Mouse (Mus musculus) spleen, adult 2 months (tissue): ENCODE data around the gene Ttc27.

ENCODE experiments used
- CTCF ChIP-seq: fragments of 200-500 bp; IDR thresholded peaks from 2 replicates; pipeline ENCODE4 v1.5.1; 2011; ENCODE audit warnings: mild to moderate bottlenecking, inconsistent platforms; ENCODE audit not compliant: insufficient read depth, insufficient read length, insufficient replicate concordance; ENCODE audit errors: extremely low read depth
- POLR2A ChIP-seq: fragments of 200-500 bp; IDR thresholded peaks from 2 replicates; pipeline ENCODE4 v1.6.1; 2011; ENCODE audit warnings: low read depth, low read length, inconsistent platforms

- TF ChIP-seq CTCF (no peak), POLR2A (no peak)
Observed at GRCm38 (mm10) chr17:74902453-74902852, 184.9 kb downstream of the Ttc27 start.
